Mouse (Mus musculus): ENCODE results near the gene Itprid2. TPM values are rescaled to one million over a fixed set of nuclear protein-coding genes. Genes with fewer than 3 reads are reported as not detected.
A peak's percentile ranks its signal among the peaks of the same experiment; 100 is the strongest.

The Itprid2 gene
- total and polyA plus RNA-seq, 3 experiments, result 9.0 to 21.5 TPM; not detected in 1

GRCm38 (mm10) chr2:79635426-79636291, 507 bp downstream of the Itprid2 start:
- H3K36me3 ChIP-seq (ENCODE audit: control insufficient read depth in 1 of 2, insufficient read depth in 2 of 2, low read length in 2 of 2), result peaks cover 2 to 6% of the 10 kb centered on the region in 2 experiments; a peak in 3 of 4 replicates
- peak overlapping the region; percentile 88 for H3K9ac ChIP-seq (ENCODE audit: control insufficient read depth, low read depth, low read length, poor library complexity, severe bottlenecking)
- H3K79me2 ChIP-seq (ENCODE audit: control insufficient read depth, insufficient read depth, low read length, poor library complexity), result peaks cover 9% of the 10 kb centered on the region
- no peaks in the 10 kb centered on the region; a peak in 2 of 4 replicates for H3K27me3 ChIP-seq (ENCODE audit: control insufficient read depth in 1 of 2, insufficient read depth in 2 of 2, low read length in 2 of 2)
- no peaks in the 10 kb centered on the region for H3K9me3 ChIP-seq (replicated peaks; ENCODE audit: insufficient read depth, low read length)
- peaks cover 0 to 2% of the 10 kb centered on the region in 2 experiments; a peak in 2 of 4 replicates for H3K4me1 ChIP-seq (ENCODE audit: control insufficient read depth in 1 of 2, insufficient read depth in 2 of 2, low read length in 2 of 2)
- H3K27ac ChIP-seq (ENCODE audit: control insufficient read depth, low read depth, low read length), result peak overlapping the region; percentile 67
- DNase-seq (ENCODE audit: low read depth, low spot score), result peak; percentile 85
- H3K4me3 ChIP-seq (ENCODE audit: control insufficient read depth in 1 of 2, insufficient read depth in 1 of 2, low read depth in 2 of 2, low read length in 2 of 2), result peak overlapping the region; percentile 73 to 81
- TF ChIP-seq RCOR1 (IDR thresholded peaks at IDR 0.05; ENCODE audit: low read depth, low read length), result no peak
- TF ChIP-seq HCFC1 (IDR thresholded peaks at IDR 0.05; ENCODE audit: low read depth, low read length), result peak; percentile 56; the same call in 1 of the 2 replicates
- no peak for TF ChIP-seq MAFK (IDR thresholded peaks at IDR 0.05; ENCODE audit: borderline replicate concordance, low read depth, low read length)
- TF ChIP-seq POLR2AphosphoS2 (IDR thresholded peaks at IDR 0.05; ENCODE audit: low read length), result no peak
- TF ChIP-seq KAT2A (conservative IDR thresholded peaks at IDR 0.05; ENCODE audit: low read depth, low read length), result no peak
- TF ChIP-seq TCF12 (IDR thresholded peaks at IDR 0.05; ENCODE audit: low read depth, low read length), result no peak
- TF ChIP-seq GATA1 (IDR thresholded peaks at IDR 0.05; ENCODE audit: low read depth, low read length), result peak; percentile 33; the same call in 1 of the 2 replicates
- no peak; the same call in 1 of the 2 replicates for TF ChIP-seq MXI1 (IDR thresholded peaks at IDR 0.05; ENCODE audit: low read depth, low read length)
- no peak for TF ChIP-seq JUND (IDR thresholded peaks at IDR 0.05; ENCODE audit: low read depth, low read length)
- TF ChIP-seq MYC (IDR thresholded peaks at IDR 0.05; ENCODE audit: low read depth, low read length), result 0 out of 2 replicates have a peak, but pooled peaks have one; percentile 17
- TF ChIP-seq ZC3H11A (IDR thresholded peaks at IDR 0.05; ENCODE audit: low read depth, low read length), result no peak
- TF ChIP-seq USF2 (IDR thresholded peaks at IDR 0.05; ENCODE audit: borderline replicate concordance in 1 of 2, insufficient read depth in 1 of 2, low read depth in 1 of 2, low read length in 2 of 2), result no peak
- TF ChIP-seq MAX (IDR thresholded peaks at IDR 0.05; ENCODE audit: low read length), result no peak
- TF ChIP-seq USF1 (IDR thresholded peaks at IDR 0.05; ENCODE audit: low read depth, low read length), result no peak
- no peak for TF ChIP-seq SMC3 (IDR thresholded peaks at IDR 0.05; ENCODE audit: low read depth, low read length)
- TF ChIP-seq POLR2AphosphoS5 (IDR thresholded peaks at IDR 0.05; ENCODE audit: borderline replicate concordance, low read depth, low read length), result no peak
- peak; percentile 51; the same call in 1 of the 2 replicates for TF ChIP-seq NELFE (IDR thresholded peaks at IDR 0.05; ENCODE audit: low read depth, low read length)
- TF ChIP-seq ZNF384 (IDR thresholded peaks at IDR 0.05; ENCODE audit: low read depth, low read length), result no peak
- no peak for TF ChIP-seq ZKSCAN1 (IDR thresholded peaks at IDR 0.05; ENCODE audit: low read depth, low read length)
- peak; percentile 80 for TF ChIP-seq CHD2 (IDR thresholded peaks at IDR 0.05; ENCODE audit: low read length)
- TF ChIP-seq SIN3A (IDR thresholded peaks at IDR 0.05; ENCODE audit: low read length), result peak; percentile 71
- no peak for TF ChIP-seq MAZ (IDR thresholded peaks at IDR 0.05; ENCODE audit: low read depth, low read length)
- TF ChIP-seq RAD21 (IDR thresholded peaks at IDR 0.05; ENCODE audit: low read depth, low read length), result no peak
- peak; percentile 37; the same call in 1 of the 2 replicates for TF ChIP-seq ETS1 (IDR thresholded peaks at IDR 0.05; ENCODE audit: low read depth, low read length)
- TF ChIP-seq TAL1 (IDR thresholded peaks at IDR 0.05; ENCODE audit: low read length), result no peak
- TF ChIP-seq MYB (IDR thresholded peaks at IDR 0.05; ENCODE audit: low read depth, low read length), result no peak
- no peak for TF ChIP-seq CTCF (IDR thresholded peaks at IDR 0.05 in 2 of 3, conservative IDR thresholded peaks at IDR 0.05 in 1 of 3; ENCODE audit: control insufficient read depth in 1 of 3, insufficient read depth in 1 of 3, low read depth in 2 of 3, low read length in 3 of 3, poor library complexity in 1 of 3, severe bottlenecking in 1 of 3)
- TF ChIP-seq TBP (IDR thresholded peaks at IDR 0.05; ENCODE audit: low read depth, low read length), result peak; percentile 61; the same call in 1 of the 2 replicates
- TF ChIP-seq ZMIZ1 (IDR thresholded peaks at IDR 0.05; ENCODE audit: low read depth, low read length), result no peak
- TF ChIP-seq E2F4 (IDR thresholded peaks at IDR 0.05; ENCODE audit: borderline replicate concordance, low read depth, low read length), result no peak
- TF ChIP-seq POLR2A (IDR thresholded peaks at IDR 0.05; ENCODE audit: control insufficient read depth in 1 of 2, insufficient read depth in 1 of 2, low read depth in 1 of 2, low read length in 2 of 2, poor library complexity in 1 of 2), result peak; percentile 48 to 60; a peak in 3 of 4 replicates
- peak; percentile 55; the same call in 1 of the 2 replicates for TF ChIP-seq BHLHE40 (IDR thresholded peaks at IDR 0.05; ENCODE audit: borderline replicate concordance, low read depth, low read length)
- TF ChIP-seq UBTF (IDR thresholded peaks at IDR 0.05; ENCODE audit: borderline replicate concordance, insufficient read depth, low read depth, low read length), result no peak
- no peak for TF ChIP-seq GABPA (IDR thresholded peaks at IDR 0.05; ENCODE audit: low read depth, low read length)
- TF ChIP-seq EP300 (IDR thresholded peaks at IDR 0.05; ENCODE audit: low read depth in 1 of 2, low read length in 2 of 2), result no peak; a peak in 2 of 4 replicates
- TF ChIP-seq CHD1 (IDR thresholded peaks at IDR 0.05; ENCODE audit: low read depth, low read length), result no peak
